Mouse (Mus musculus): ENCODE data around the gene Tcf7l2.

DNA sequence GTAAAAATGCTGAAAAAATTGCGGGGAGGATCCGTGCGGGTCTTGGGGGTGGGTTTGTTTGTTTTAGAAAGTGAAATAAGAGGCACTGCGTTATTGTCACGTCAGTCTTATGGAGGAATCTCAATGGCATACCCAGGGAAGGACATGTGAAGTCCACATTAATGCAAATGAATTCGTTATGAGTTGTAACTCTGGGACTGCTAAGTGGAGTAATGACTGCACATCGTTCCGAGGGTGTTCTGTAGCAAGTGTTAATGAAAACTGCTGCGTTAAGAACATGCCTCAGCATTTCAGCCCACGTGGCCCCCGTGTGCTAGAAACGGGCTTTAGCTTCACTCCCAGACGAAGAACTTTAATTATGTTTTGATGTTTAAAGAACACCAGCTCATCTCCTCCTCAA lies 8.4 kb downstream of the Tcf7l2 start:
- TF ChIP-seq GATA1 (IDR thresholded peaks at IDR 0.05; ENCODE audit: low read length) (no peak), TAL1 (IDR thresholded peaks at IDR 0.05; ENCODE audit: low read length) (no peak)
